In genomic region chr11:60318716-60319115, GRCm38 (mm10) we compare ENCODE assay signal across 11 mouse cellular contexts. TPM values are rescaled to one million over a fixed set of nuclear protein-coding genes. Genes with fewer than 3 reads are reported as not detected.
A peak's percentile ranks its signal among the peaks of the same experiment; 100 is the strongest.
DNase-seq lines count a peak whose midpoint lies in the region; ATAC-seq and TF ChIP-seq lines count a peak whose summit lies in the region.
"Had no signal": no experiment of that assay in that cellular context is flagged by ENCODE, and none has a peak within 500 bp of the region (broad histone marks: within the 10 kb centered on the region; RNA-seq: fewer than 3 reads in every experiment).

No protein-coding gene starts in this region.

- no peak for DNase-seq in hindbrain, embryonic 11.5 days (ENCODE audit: low spot score)
- DNase-seq in MEL (ENCODE audit: low read depth, low spot score) (peak; percentile 60), Patski (ENCODE audit: low read depth, low spot score) (no peak)
- peak; percentile 53 for DNase-seq in liver, embryonic 13.5 days
- DNase-seq in cerebellum, adult 11-12 months: no peak
- no peak for DNase-seq in thymus, postnatal 0 days (ENCODE audit: low spot score)
- DNase-seq: spleen, adult 18-20 months had no signal

- TF ChIP-seq RAD21 in MEL (IDR thresholded peaks at IDR 0.05; ENCODE audit: low read depth, low read length): no peak

- H3K4me2 ChIP-seq in hindbrain, embryonic 13.5 days: no peak overlapping the region
- no peak overlapping the region for H3K4me2 ChIP-seq in hindbrain, embryonic 11.5 days (replicated peaks; ENCODE audit: low read depth, low read length)
- peak overlapping the region; percentile 42 for H3K4me2 ChIP-seq in liver, embryonic 13.5 days
- H3K4me2 ChIP-seq: embryonic facial prominence, embryonic 13.5 days; limb, embryonic 13.5 days had no signal

- TF ChIP-seq EP300 in MEL (IDR thresholded peaks at IDR 0.05; ENCODE audit: low read depth in 1 of 2, low read length in 2 of 2): peak; percentile 27 to 46; a peak in 2 of 4 replicates

- no peak for TF ChIP-seq CTCF in MEL (IDR thresholded peaks at IDR 0.05 in 2 of 3, conservative IDR thresholded peaks at IDR 0.05 in 1 of 3; ENCODE audit: control insufficient read depth in 1 of 3, insufficient read depth in 1 of 3, low read depth in 2 of 3, low read length in 3 of 3, poor library complexity in 1 of 3, severe bottlenecking in 1 of 3)
- no peak for TF ChIP-seq CTCF in Patski (IDR thresholded peaks at IDR 0.05)

- in situ Hi-C loops in Patski (cut with MboI; ENCODE audit: low pct_unique_long_range_greater_than_20kb): no loop called here

- H3K4me1 ChIP-seq in hindbrain, embryonic 13.5 days (replicated peaks): peaks cover 58% of the 10 kb centered on the region
- H3K4me1 ChIP-seq in hindbrain, embryonic 11.5 days (replicated peaks; ENCODE audit: control insufficient read depth, insufficient read depth, low read length): no peaks in the 10 kb centered on the region
- H3K4me1 ChIP-seq in MEL (ENCODE audit: control insufficient read depth in 1 of 2, insufficient read depth in 2 of 2, low read length in 2 of 2): peaks cover 5% of the 10 kb centered on the region in 2 experiments
- peaks cover 42% of the 10 kb centered on the region for H3K4me1 ChIP-seq in liver, embryonic 13.5 days (replicated peaks)

- no peak overlapping the region for H3K4me3 ChIP-seq in hindbrain, embryonic 13.5 days
- no peak overlapping the region for H3K4me3 ChIP-seq in hindbrain, embryonic 11.5 days (ENCODE audit: low read depth, low read length)
- H3K4me3 ChIP-seq in MEL (ENCODE audit: control insufficient read depth in 1 of 2, insufficient read depth in 1 of 2, low read depth in 2 of 2, low read length in 2 of 2): no peak overlapping the region
- H3K4me3 ChIP-seq in liver, embryonic 13.5 days (replicated peaks): no peak overlapping the region
- H3K4me3 ChIP-seq: embryonic facial prominence, embryonic 13.5 days; limb, embryonic 13.5 days; myocyte had no signal

- 0 out of 2 replicates have a peak overlapping the region, but pooled peaks have one; percentile 2 for H3K9ac ChIP-seq in hindbrain, embryonic 13.5 days
- no peak overlapping the region for H3K9ac ChIP-seq in hindbrain, embryonic 11.5 days (ENCODE audit: low read depth, low read length)
- H3K9ac ChIP-seq in MEL (ENCODE audit: control insufficient read depth, low read depth, low read length, poor library complexity, severe bottlenecking): no peak overlapping the region
- peak overlapping the region; percentile 60 for H3K9ac ChIP-seq in liver, embryonic 13.5 days
- H3K9ac ChIP-seq: embryonic facial prominence, embryonic 13.5 days; limb, embryonic 13.5 days had no signal

- no peaks in the 10 kb centered on the region for H3K79me2 ChIP-seq in MEL (ENCODE audit: control insufficient read depth, insufficient read depth, low read length, poor library complexity)

- POLR2A ChIA-PET in Patski (lab: Charles Lee): interaction anchor here (0.6 kb wide), 1 partner anchor 19 kb away, joined by 4 read pairs; no protein-coding TSS in a partner anchor

- TF ChIP-seq POLR2A in MEL (IDR thresholded peaks at IDR 0.05; ENCODE audit: control insufficient read depth in 1 of 2, insufficient read depth in 1 of 2, low read depth in 1 of 2, low read length in 2 of 2, poor library complexity in 1 of 2): no peak

- WGBS in hindbrain, embryonic 13.5 days: 58% methylated on average over 5 of the region's 5 CpGs
- WGBS in hindbrain, embryonic 11.5 days: 64% methylated on average over 5 of the region's 5 CpGs
- 41% methylated on average over 5 of the region's 5 CpGs for WGBS in liver, embryonic 13.5 days (ENCODE audit: insufficient replicate concordance)

- H3K9me3 ChIP-seq in hindbrain, embryonic 13.5 days: no peaks in the 10 kb centered on the region
- no peaks in the 10 kb centered on the region for H3K9me3 ChIP-seq in hindbrain, embryonic 11.5 days (ENCODE audit: control insufficient read depth, low read length)
- H3K9me3 ChIP-seq in MEL (replicated peaks; ENCODE audit: insufficient read depth, low read length): no peaks in the 10 kb centered on the region
- no peaks in the 10 kb centered on the region for H3K9me3 ChIP-seq in liver, embryonic 13.5 days (replicated peaks)
- H3K9me3 ChIP-seq: embryonic facial prominence, embryonic 13.5 days; limb, embryonic 13.5 days had no signal

- no peaks in the 10 kb centered on the region for H3K27me3 ChIP-seq in hindbrain, embryonic 13.5 days
- no peaks in the 10 kb centered on the region for H3K27me3 ChIP-seq in hindbrain, embryonic 11.5 days (ENCODE audit: control insufficient read depth, insufficient read depth, low read length)
- H3K27me3 ChIP-seq in MEL (ENCODE audit: control insufficient read depth in 1 of 2, insufficient read depth in 2 of 2, low read length in 2 of 2) (no peaks in the 10 kb centered on the region), Patski (no peaks in the 10 kb centered on the region)
- no peaks in the 10 kb centered on the region for H3K27me3 ChIP-seq in liver, embryonic 13.5 days
- H3K27me3 ChIP-seq: embryonic facial prominence, embryonic 13.5 days; limb, embryonic 13.5 days had no signal

- no peaks in the 10 kb centered on the region for H3K36me3 ChIP-seq in hindbrain, embryonic 13.5 days
- no peaks in the 10 kb centered on the region for H3K36me3 ChIP-seq in hindbrain, embryonic 11.5 days (ENCODE audit: control insufficient read depth, insufficient read depth, low read length)
- peaks cover 0 to 4% of the 10 kb centered on the region in 2 experiments; a peak in 1 of 4 replicates for H3K36me3 ChIP-seq in MEL (ENCODE audit: control insufficient read depth in 1 of 2, insufficient read depth in 2 of 2, low read length in 2 of 2)
- H3K36me3 ChIP-seq in liver, embryonic 13.5 days: no peaks in the 10 kb centered on the region
- H3K36me3 ChIP-seq: embryonic facial prominence, embryonic 13.5 days; limb, embryonic 13.5 days had no signal

- CTCF ChIA-PET in Patski (lab: Charles Lee): interaction anchor here (1.6 kb wide), 1 partner anchor 26 kb away, joined by 7 read pairs; no protein-coding TSS in a partner anchor

- no peak for ATAC-seq in hindbrain, embryonic 13.5 days (ENCODE audit: low FRiP score)
- no peak for ATAC-seq in hindbrain, embryonic 11.5 days (ENCODE audit: low FRiP score)
- peak; percentile 37 for ATAC-seq in Patski
- peak; percentile 80 for ATAC-seq in liver, embryonic 13.5 days (ENCODE audit: low read depth)

- peak overlapping the region; percentile 61 for H3K27ac ChIP-seq in hindbrain, embryonic 13.5 days
- no peak overlapping the region for H3K27ac ChIP-seq in hindbrain, embryonic 11.5 days (ENCODE audit: low read depth, low read length)
- H3K27ac ChIP-seq in MEL (ENCODE audit: control insufficient read depth, low read depth, low read length): no peak overlapping the region
- H3K27ac ChIP-seq in liver, embryonic 13.5 days: peak overlapping the region; percentile 60; the same call in 1 of the 2 replicates

TF ChIP-seq in MEL, 35 proteins besides CTCF, POLR2A, EP300 and RAD21:
- TF ChIP-seq POLR2AphosphoS5 (IDR thresholded peaks at IDR 0.05; ENCODE audit: borderline replicate concordance, low read depth, low read length) (no peak), ETS1 (IDR thresholded peaks at IDR 0.05; ENCODE audit: low read depth, low read length) (0 out of 2 replicates have a peak, but pooled peaks have one; percentile 12), MYB (IDR thresholded peaks at IDR 0.05; ENCODE audit: low read depth, low read length) (peak; percentile 28; the same call in 1 of the 2 replicates), ZC3H11A (IDR thresholded peaks at IDR 0.05; ENCODE audit: low read depth, low read length) (no peak), MYC (IDR thresholded peaks at IDR 0.05; ENCODE audit: low read depth, low read length) (no peak), ZMIZ1 (IDR thresholded peaks at IDR 0.05; ENCODE audit: low read depth, low read length) (no peak)
TF ChIP-seq in MEL: peak in this region for 2.

RNA-seq across cellular contexts. Expression of gene Tom1l2, which starts 34.0 kb away (rescaled TPM):
- 54.5 and 59.2 TPM in 2 replicates for polyA plus RNA-seq in hindbrain, embryonic 13.5 days (2015; fragmentation: Nextera tagmentation; extraction: Ambion mirVana)
- 13.9 and 15.8 TPM in 2 replicates for polyA plus RNA-seq in hindbrain, embryonic 11.5 days (2014; fragmentation: Nextera tagmentation; extraction: Ambion mirVana)
- 6.6 and 6.8 TPM in 2 replicates for total RNA-seq in MEL (2012; rRNA removed)
- polyA plus RNA-seq in MEL (2012; ENCODE audit: insufficient read depth in 1 of 2, insufficient read length in 2 of 2, low read depth in 1 of 2, low replicate concordance in 2 of 2, missing spikeins in 1 of 2) (10 to 100 TPM in 1 of 2 experiments, not detected in 1; 12.2 TPM), Patski (2021) (55.5 TPM)
- 4.6 and 5.1 TPM in 2 replicates for polyA plus RNA-seq in liver, embryonic 13.5 days (2015; fragmentation: Nextera tagmentation; extraction: Ambion mirVana)
- 12.7 and 17.6 TPM in 2 replicates for polyA plus RNA-seq in thymus, postnatal 0 days (2015; fragmentation: Nextera tagmentation; extraction: Ambion mirVana)

RNA-seq across cellular contexts. Expression of gene Drc3, which starts 34.4 kb away (rescaled TPM):
- 6.3 and 7.9 TPM in 2 replicates for polyA plus RNA-seq in hindbrain, embryonic 13.5 days (2015; fragmentation: Nextera tagmentation; extraction: Ambion mirVana)
- polyA plus RNA-seq in hindbrain, embryonic 11.5 days (2014; fragmentation: Nextera tagmentation; extraction: Ambion mirVana): 6.6 and 7.0 TPM in 2 replicates
- total RNA-seq in MEL (2012; rRNA removed): 0.69 and 0.75 TPM in 2 replicates
- under 1 TPM in 1 of 2 experiments, not detected in 1; 0.91 TPM for polyA plus RNA-seq in MEL (2012; ENCODE audit: insufficient read depth in 1 of 2, insufficient read length in 2 of 2, low read depth in 1 of 2, low replicate concordance in 2 of 2, missing spikeins in 1 of 2)
- polyA plus RNA-seq in Patski (2021): 3.1 TPM
- polyA plus RNA-seq in liver, embryonic 13.5 days (2015; fragmentation: Nextera tagmentation; extraction: Ambion mirVana): 0.33 and 0.56 TPM in 2 replicates
- 3.6 and 4.5 TPM in 2 replicates for polyA plus RNA-seq in thymus, postnatal 0 days (2015; fragmentation: Nextera tagmentation; extraction: Ambion mirVana)

Comparison
In these comparisons a context has a peak if more than half of its experiments do, and no peak if none do; other contexts are left out.
1. H3K27ac ChIP-seq: peak in hindbrain, embryonic 13.5 days (single experiment) and liver, embryonic 13.5 days (single experiment); none in hindbrain, embryonic 11.5 days (single experiment) and MEL (single experiment).
2. H3K9ac ChIP-seq: peak in hindbrain, embryonic 13.5 days (single experiment) and liver, embryonic 13.5 days (single experiment); none in hindbrain, embryonic 11.5 days (single experiment) and MEL (single experiment).
3. ATAC-seq: peak in Patski (single experiment) and liver, embryonic 13.5 days (single experiment); none in hindbrain, embryonic 13.5 days (single experiment) and hindbrain, embryonic 11.5 days (single experiment).
4. DNase-seq: peak in MEL (single experiment) and liver, embryonic 13.5 days (single experiment); none in hindbrain, embryonic 11.5 days (single experiment), Patski (single experiment), cerebellum, adult 11-12 months (single experiment) and thymus, postnatal 0 days (single experiment).